Mouse (Mus musculus) MEL (cell line): ENCODE measurements at regions not wholly inside any gene's neighbourhood (a gene's known extent, or its start where the extent isn't known, plus 50 kb on each side); places are given as distances from the start of the nearest gene placed in this dataset.

Source experiments
- DNase-seq: peaks from one replicate; pipeline ENCODE4 v3.0.0; 2011; ENCODE audit warnings: low read depth, low spot score
- H3K27ac ChIP-seq: 2 replicates; pipeline ENCODE4 v1.5.1; 2012; ENCODE audit warnings: low read depth, mild to moderate bottlenecking, control low read depth, low read length, moderate library complexity; ENCODE audit not compliant: control insufficient read depth
- H3K27me3 ChIP-seq, 2 experiments: fragments of 150-350 bp in 1 of 2; sonication (generic) in 1 of 2; 2 replicates each; pipeline ENCODE4 v1.6.1; 2012; ENCODE audit warnings: low read length in 2 of 2, mild to moderate bottlenecking in 2 of 2, improper control_type of control experiment in 1 of 2, moderate library complexity in 1 of 2; ENCODE audit not compliant: insufficient read depth in 2 of 2, control insufficient read depth in 1 of 2
- H3K36me3 ChIP-seq, 2 experiments: 2 replicates each; pipeline ENCODE4 v1.6.1; 2012 to 2014; ENCODE audit warnings: low read length in 2 of 2, improper control_type of control experiment in 1 of 2, inconsistent platforms in 1 of 2, mild to moderate bottlenecking in 1 of 2; ENCODE audit not compliant: insufficient read depth in 2 of 2, control insufficient read depth in 1 of 2
- H3K4me1 ChIP-seq, 2 experiments: fragments of 150-350 bp in 1 of 2; sonication (generic) in 1 of 2; 2 replicates each; pipeline ENCODE4 v1.6.1; 2012; ENCODE audit warnings: low read length in 2 of 2, improper control_type of control experiment in 1 of 2, mild to moderate bottlenecking in 1 of 2; ENCODE audit not compliant: insufficient read depth in 2 of 2, control insufficient read depth in 1 of 2
- H3K4me3 ChIP-seq, 2 experiments: fragments of 150-350 bp in 1 of 2; sonication (generic) in 1 of 2; 2 replicates each; pipeline ENCODE4 v1.5.1; 2012; ENCODE audit warnings: low read depth in 2 of 2, low read length in 2 of 2, mild to moderate bottlenecking in 2 of 2, moderate library complexity in 2 of 2, control low read depth in 1 of 2, improper control_type of control experiment in 1 of 2; ENCODE audit not compliant: control insufficient read depth in 1 of 2, insufficient read depth in 1 of 2
- H3K79me2 ChIP-seq: 2 replicates; pipeline ENCODE4 v1.6.1; 2012; ENCODE audit warnings: mild to moderate bottlenecking, low read length, moderate library complexity; ENCODE audit not compliant: control insufficient read depth, poor library complexity, insufficient read depth
- H3K9ac ChIP-seq: 2 replicates; pipeline ENCODE4 v1.6.1; 2012; ENCODE audit warnings: low read depth, mild to moderate bottlenecking, control low read depth, low read length, moderate library complexity; ENCODE audit not compliant: control insufficient read depth, poor library complexity, severe bottlenecking
- H3K9me3 ChIP-seq: fragments of 150-350 bp; sonication (generic); replicated peaks from 2 replicates; pipeline ENCODE4 v1.6.1; 2012; ENCODE audit warnings: mild to moderate bottlenecking, low read length, improper control_type of control experiment, moderate library complexity; ENCODE audit not compliant: insufficient read depth
- CHD2 ChIP-seq: IDR thresholded peaks from 2 replicates; pipeline ENCODE4 v1.6.1; 2011; ENCODE audit warnings: low read length, improper control_type of control experiment
- CTCF ChIP-seq, 3 experiments: IDR thresholded peaks in 2 of 3; conservative IDR thresholded peaks in 1 of 3; 2 replicates each; pipeline ENCODE4 v1.5.1; 2011 to 2012; ENCODE audit warnings: low read length in 3 of 3, low read depth in 2 of 3, mild to moderate bottlenecking in 2 of 3, improper control_type of control experiment in 1 of 3, inconsistent platforms in 1 of 3, mixed read lengths in 1 of 3, moderate library complexity in 1 of 3; ENCODE audit not compliant: control insufficient read depth in 1 of 3, insufficient read depth in 1 of 3, poor library complexity in 1 of 3, severe bottlenecking in 1 of 3
- ELF1 ChIP-seq: IDR thresholded peaks from 2 replicates; pipeline ENCODE4 v1.6.1; 2014; ENCODE audit warnings: low read depth, mild to moderate bottlenecking, inconsistent platforms, low read length, improper control_type of control experiment, moderate library complexity
- EP300 ChIP-seq, 2 experiments: IDR thresholded peaks; 2 replicates each; pipeline ENCODE4 v1.6.1; 2011; ENCODE audit warnings: improper control_type of control experiment in 2 of 2, low read length in 2 of 2, low read depth in 1 of 2, mild to moderate bottlenecking in 1 of 2
- ETS1 ChIP-seq: IDR thresholded peaks from 2 replicates; pipeline ENCODE4 v1.6.1; 2012; ENCODE audit warnings: low read depth, mild to moderate bottlenecking, inconsistent platforms, low read length, improper control_type of control experiment, moderate library complexity
- GATA1 ChIP-seq: IDR thresholded peaks from 2 replicates; pipeline ENCODE4 v1.6.1; 2011; ENCODE audit warnings: low read depth, low read length, improper control_type of control experiment
- HCFC1 ChIP-seq: IDR thresholded peaks from 2 replicates; pipeline ENCODE4 v1.6.1; 2012; ENCODE audit warnings: low read depth, mild to moderate bottlenecking, inconsistent platforms, low read length, improper control_type of control experiment, moderate library complexity
- JUND ChIP-seq: IDR thresholded peaks from 2 replicates; pipeline ENCODE4 v1.6.1; 2011; ENCODE audit warnings: low read depth, mild to moderate bottlenecking, improper control_type of control experiment, low read length
- MAX ChIP-seq: IDR thresholded peaks from 2 replicates; pipeline ENCODE4 v1.6.1; 2011; ENCODE audit warnings: low read length, improper control_type of control experiment
- MAZ ChIP-seq: IDR thresholded peaks from 2 replicates; pipeline ENCODE4 v1.6.1; 2012; ENCODE audit warnings: low read depth, mild to moderate bottlenecking, inconsistent platforms, low read length, improper control_type of control experiment
- MEF2A ChIP-seq: IDR thresholded peaks from 2 replicates; pipeline ENCODE4 v1.6.1; 2014; ENCODE audit warnings: low read depth, mild to moderate bottlenecking, inconsistent platforms, low read length, improper control_type of control experiment; ENCODE audit not compliant: poor library complexity, insufficient replicate concordance, severe bottlenecking; ENCODE audit errors: extremely low read depth
- MYC ChIP-seq: IDR thresholded peaks from 2 replicates; pipeline ENCODE4 v1.6.1; 2011; ENCODE audit warnings: low read depth, mild to moderate bottlenecking, low read length, improper control_type of control experiment, moderate library complexity
- NELFE ChIP-seq: IDR thresholded peaks from 2 replicates; pipeline ENCODE4 v1.6.1; 2011; ENCODE audit warnings: low read depth, low read length, improper control_type of control experiment
- NRF1 ChIP-seq: IDR thresholded peaks from 2 replicates; pipeline ENCODE4 v1.6.1; 2014; ENCODE audit warnings: low read depth, mild to moderate bottlenecking, inconsistent platforms, low read length, improper control_type of control experiment, moderate library complexity; ENCODE audit not compliant: poor library complexity, insufficient read depth, severe bottlenecking
- POLR2A ChIP-seq, 2 experiments: IDR thresholded peaks; 2 replicates each; pipeline ENCODE4 v1.6.1; 2011 to 2012; ENCODE audit warnings: low read length in 2 of 2, mild to moderate bottlenecking in 2 of 2, control low read depth in 1 of 2, improper control_type of control experiment in 1 of 2, low read depth in 1 of 2, moderate library complexity in 1 of 2; ENCODE audit not compliant: control insufficient read depth in 1 of 2, insufficient read depth in 1 of 2, poor library complexity in 1 of 2
- POLR2AphosphoS5 ChIP-seq: IDR thresholded peaks from 2 replicates; pipeline ENCODE4 v1.6.1; 2012; ENCODE audit warnings: low read depth, borderline replicate concordance, mild to moderate bottlenecking, inconsistent platforms, low read length, moderate library complexity, mixed read lengths
- RAD21 ChIP-seq: IDR thresholded peaks from 2 replicates; pipeline ENCODE4 v1.6.1; 2011; ENCODE audit warnings: mild to moderate bottlenecking, low read depth, low read length, improper control_type of control experiment
- TAL1 ChIP-seq: IDR thresholded peaks from 2 replicates; pipeline ENCODE4 v1.6.1; 2012; ENCODE audit warnings: mild to moderate bottlenecking, inconsistent platforms, low read length, moderate library complexity, mixed read lengths
- USF1 ChIP-seq: IDR thresholded peaks from 2 replicates; pipeline ENCODE4 v1.6.1; 2014; ENCODE audit warnings: low read depth, mild to moderate bottlenecking, inconsistent platforms, low read length, improper control_type of control experiment, moderate library complexity
- ZC3H11A ChIP-seq: IDR thresholded peaks from 2 replicates; pipeline ENCODE4 v1.6.1; 2012; ENCODE audit warnings: low read depth, mild to moderate bottlenecking, inconsistent platforms, low read length, improper control_type of control experiment
- ZKSCAN1 ChIP-seq: IDR thresholded peaks from 2 replicates; pipeline ENCODE4 v1.6.1; 2012; ENCODE audit warnings: low read depth, mild to moderate bottlenecking, inconsistent platforms, low read length, improper control_type of control experiment, moderate library complexity
- ZMIZ1 ChIP-seq: IDR thresholded peaks from 2 replicates; pipeline ENCODE4 v1.6.1; 2012; ENCODE audit warnings: low read depth, mild to moderate bottlenecking, inconsistent platforms, low read length, improper control_type of control experiment, moderate library complexity
- ZNF384 ChIP-seq: IDR thresholded peaks from 2 replicates; pipeline ENCODE4 v1.6.1; 2012; ENCODE audit warnings: low read depth, mild to moderate bottlenecking, inconsistent platforms, low read length, improper control_type of control experiment

- Histone ChIP-seq H3K4me3 (no peak overlapping the region), H3K9ac (no peak overlapping the region), H3K4me1 (peaks cover 0 to 17% of the 10 kb centered on the region in 2 experiments; a peak in 3 of 4 replicates), H3K27me3 (no peaks in the 10 kb centered on the region), H3K36me3 (peaks cover 0 to 20% of the 10 kb centered on the region in 2 experiments; a peak in 2 of 4 replicates), H3K9me3 (no peaks in the 10 kb centered on the region), H3K27ac (no peak overlapping the region), H3K79me2 (no peaks in the 10 kb centered on the region)
- DNase-seq, result peak; percentile 20
- TF ChIP-seq NELFE, result no peak
- no peak for TF ChIP-seq EP300 (IDR thresholded peaks at IDR 0.05; ENCODE audit: low read depth in 1 of 2, low read length in 2 of 2)
- TF ChIP-seq CTCF (IDR thresholded peaks at IDR 0.05 in 2 of 3, conservative IDR thresholded peaks at IDR 0.05 in 1 of 3; ENCODE audit: control insufficient read depth in 1 of 3, insufficient read depth in 1 of 3, low read depth in 2 of 3, low read length in 3 of 3, poor library complexity in 1 of 3, severe bottlenecking in 1 of 3), result no peak
- no peak for TF ChIP-seq POLR2A (IDR thresholded peaks at IDR 0.05; ENCODE audit: control insufficient read depth in 1 of 2, insufficient read depth in 1 of 2, low read depth in 1 of 2, low read length in 2 of 2, poor library complexity in 1 of 2)
- no peak for TF ChIP-seq MAZ
- no peak for TF ChIP-seq MYC
- TF ChIP-seq POLR2AphosphoS5, result no peak
- no peak for TF ChIP-seq MAX
- no peak for TF ChIP-seq HCFC1
- TF ChIP-seq ZC3H11A, result no peak
- no peak for TF ChIP-seq CHD2
- no peak for TF ChIP-seq ETS1
- no peak for TF ChIP-seq ELF1
- no peak for TF ChIP-seq JUND
- no peak for TF ChIP-seq MEF2A
- no peak for TF ChIP-seq TAL1
- TF ChIP-seq RAD21, result no peak
- TF ChIP-seq ZNF384, result no peak
Measured at GRCm38 (mm10) chr16:50026100-50026884, 226.0 kb downstream of the Cd47 start.

GRCm38 (mm10) chr16:50027189-50027588, 226.9 kb downstream of the Cd47 start:
- no peak for TF ChIP-seq ZKSCAN1
- peak in 1 of 2 experiments; percentile 63; a peak in 2 of 4 replicates for TF ChIP-seq EP300 (IDR thresholded peaks at IDR 0.05; ENCODE audit: low read depth in 1 of 2, low read length in 2 of 2)
- TF ChIP-seq USF1, result no peak
- TF ChIP-seq NRF1, result no peak
- TF ChIP-seq GATA1, result 0 out of 2 replicates have a peak, but pooled peaks have one; percentile 24
- no peak for TF ChIP-seq ZMIZ1
- TF ChIP-seq, all 39 proteins: peak for 2
- Histone ChIP-seq H3K9ac (no peak overlapping the region), H3K79me2 (no peaks in the 10 kb centered on the region), H3K27me3 (no peaks in the 10 kb centered on the region), H3K4me3 (no peak overlapping the region), H3K9me3 (no peaks in the 10 kb centered on the region), H3K27ac (no peak overlapping the region), H3K4me1 (peaks cover 0 to 20% of the 10 kb centered on the region in 2 experiments; a peak in 3 of 4 replicates), H3K36me3 (peaks cover 0 to 21% of the 10 kb centered on the region in 2 experiments; a peak in 2 of 4 replicates)
- peak; percentile 31 for DNase-seq
